Mouse (Mus musculus) retina, postnatal 1 day (tissue): ENCODE data around the gene Klf9.

ENCODE experiments used
- DNase-seq: peaks from one replicate; pipeline ENCODE4 v3.0.0-alpha.2; 2012

The Klf9 gene

GRCm38 (mm10) chr19:23140689-23141317, at the start of gene Klf9:
Klf9 (plus strand) TSS chr19:23141226.
- peak; percentile 96 for DNase-seq

- no peak for DNase-seq
Observed at GRCm38 (mm10) chr19:23091586-23091985, 49.4 kb upstream of the Klf9 start.

- no peak for DNase-seq
Observed at GRCm38 (mm10) chr19:23093548-23093947, 47.5 kb upstream of the Klf9 start.

GRCm38 (mm10) chr19:23094906-23095305, 46.1 kb upstream of the Klf9 start:
- no peak for DNase-seq

- no peak for DNase-seq
Observed at GRCm38 (mm10) chr19:23106859-23107258, 34.2 kb upstream of the Klf9 start.

GRCm38 (mm10) chr19:23107335-23107734, 33.7 kb upstream of the Klf9 start:
- peak; percentile 24 for DNase-seq

GRCm38 (mm10) chr19:23121875-23122274, 19.2 kb upstream of the Klf9 start:
- DNase-seq = no peak

GRCm38 (mm10) chr19:23124023-23124550, 16.9 kb upstream of the Klf9 start:
- DNase-seq = no peak

- DNase-seq = no peak
Observed at GRCm38 (mm10) chr19:23125227-23126150, 15.5 kb upstream of the Klf9 start.

GRCm38 (mm10) chr19:23129908-23130307, 11.1 kb upstream of the Klf9 start:
- DNase-seq = no peak

GRCm38 (mm10) chr19:23132106-23132635, 8.9 kb upstream of the Klf9 start:
- DNase-seq = no peak

GRCm38 (mm10) chr19:23132720-23133426, 8.2 kb upstream of the Klf9 start:
- DNase-seq = no peak

GRCm38 (mm10) chr19:23133427-23134094, 7.5 kb upstream of the Klf9 start:
- DNase-seq = no peak

GRCm38 (mm10) chr19:23134095-23134440, 7.0 kb upstream of the Klf9 start:
- peak; percentile 67 for DNase-seq

GRCm38 (mm10) chr19:23134441-23135301, 6.4 kb upstream of the Klf9 start:
- peak; percentile 70 for DNase-seq

GRCm38 (mm10) chr19:23135349-23136201, 5.5 kb upstream of the Klf9 start:
- DNase-seq = peak; percentile 89

GRCm38 (mm10) chr19:23136202-23136850, 4.7 kb upstream of the Klf9 start:
- peak; percentile 72 for DNase-seq

- DNase-seq = no peak
Observed at GRCm38 (mm10) chr19:23137295-23137694, 3.7 kb upstream of the Klf9 start.

- no peak for DNase-seq
Observed at GRCm38 (mm10) chr19:23139756-23140470, 1.1 kb upstream of the Klf9 start.
